Mouse (Mus musculus) lung, adult 2 months (tissue): ENCODE measurements around the gene Ptprj. TPM values are rescaled to one million over a fixed set of nuclear protein-coding genes. Genes with fewer than 3 reads are reported as not detected.
"Not testable (repeated sequence)": the region's sequence is repeated elsewhere in the genome, so short reads cannot be mapped to it uniquely, and the experiment has no call there.

ENCODE experiments used
- DNase-seq: peaks from one replicate; pipeline ENCODE4 v3.0.0; 2022
- H3K4me1 ChIP-seq: fragments of 200-500 bp; 2 replicates; pipeline ENCODE4 v1.6.1; 2011; ENCODE audit warnings: low read length; ENCODE audit not compliant: control insufficient read depth, insufficient read depth
- H3K4me3 ChIP-seq: fragments of 200-500 bp; replicated peaks from 2 replicates; pipeline ENCODE3; 2011; ENCODE audit warnings: low read depth, mild to moderate bottlenecking, control low read depth, low read length; ENCODE audit errors: extremely low read depth
- WGBS: fragments of 180-500 bp; shearing (Covaris S2); methylation state at CpG from one replicate; pipeline ENCODE4 v1.1.7; 2018; 5-methylcytosine and 5-hydroxymethylcytosine counted together
- polyA plus RNA-seq: library from polyadenylated mRNA; depleted of rRNA; stranded (reverse); fragments of >200 nt; gene quantifications from 2 replicates; pipeline ENCODE4 v1.2.3, GENCODE M21; 2012; rRNA removed

The Ptprj gene
- polyA plus RNA-seq, 1 experiment = 16.0 TPM

DNA sequence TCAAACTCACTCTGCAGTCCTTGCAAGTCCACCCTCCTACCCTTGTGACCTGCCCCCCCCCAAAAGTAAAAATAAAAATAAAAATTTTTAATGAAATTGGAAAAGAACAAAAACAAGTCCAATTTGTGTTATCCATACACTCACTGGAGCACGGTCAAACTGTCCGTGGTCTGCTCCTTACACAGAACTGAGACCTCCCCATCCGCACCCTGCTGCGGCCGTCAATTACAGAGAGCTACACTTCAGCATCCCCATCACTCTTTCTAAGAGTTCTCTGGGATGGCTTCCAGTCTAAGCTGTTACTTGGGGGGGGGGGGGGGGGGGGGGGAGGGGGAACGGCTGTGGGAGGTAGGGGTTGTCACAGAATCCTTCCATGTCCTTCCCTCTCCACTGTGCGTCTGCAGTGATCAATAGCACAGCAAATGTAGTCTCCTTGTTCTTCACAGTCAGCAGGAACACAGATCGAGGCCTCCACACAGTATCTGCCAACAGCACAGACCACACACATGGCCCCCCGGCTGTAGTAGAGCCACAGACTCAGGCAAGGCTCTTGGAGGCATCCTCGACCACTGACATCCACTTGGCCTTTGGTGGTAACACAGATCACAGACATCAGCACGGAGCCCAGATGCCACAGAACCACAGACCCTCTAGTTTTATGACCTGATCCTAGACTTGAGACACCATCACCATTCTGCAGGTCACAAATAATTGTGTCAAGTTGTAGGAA is 151.3 kb downstream of the Ptprj start:
- 67% methylated on average over 1 of the region's 11 CpGs for WGBS

GRCm38 (mm10) chr2:90424937-90425336 is 155.5 kb downstream of the Ptprj start:
- no CpG with 5 or more reads among the region's 4 CpGs for WGBS
- not testable (repeated sequence) for DNase-seq, H3K4me1 ChIP-seq, H3K4me3 ChIP-seq

More for the DNA sequence above, 151.3 kb downstream of the Ptprj start:
- DNase-seq, H3K4me3 ChIP-seq, H3K4me1 ChIP-seq: not testable (repeated sequence)

DNA sequence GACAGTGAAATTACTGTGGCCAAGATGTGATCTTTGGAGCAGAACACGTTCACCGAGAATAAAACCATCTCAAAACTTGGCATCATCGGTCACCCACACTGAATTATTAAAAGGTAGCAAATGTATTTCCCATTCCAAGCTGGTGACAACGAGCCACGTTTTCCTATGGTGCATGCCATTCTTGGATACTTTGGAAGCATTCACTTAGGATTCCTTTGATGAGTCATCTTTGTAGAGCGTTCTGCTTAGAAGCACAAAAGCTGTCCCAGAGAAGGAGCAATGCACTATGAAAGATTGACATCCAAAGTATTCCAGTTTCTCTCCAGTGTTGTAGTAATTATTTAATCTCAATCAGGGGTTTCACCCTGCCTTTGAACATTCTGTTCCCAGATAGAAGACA is 158.2 kb downstream of the Ptprj start:
- not testable (repeated sequence) for DNase-seq, H3K4me1 ChIP-seq, H3K4me3 ChIP-seq
- 77% methylated on average over 6 of the region's 6 CpGs for WGBS

DNA sequence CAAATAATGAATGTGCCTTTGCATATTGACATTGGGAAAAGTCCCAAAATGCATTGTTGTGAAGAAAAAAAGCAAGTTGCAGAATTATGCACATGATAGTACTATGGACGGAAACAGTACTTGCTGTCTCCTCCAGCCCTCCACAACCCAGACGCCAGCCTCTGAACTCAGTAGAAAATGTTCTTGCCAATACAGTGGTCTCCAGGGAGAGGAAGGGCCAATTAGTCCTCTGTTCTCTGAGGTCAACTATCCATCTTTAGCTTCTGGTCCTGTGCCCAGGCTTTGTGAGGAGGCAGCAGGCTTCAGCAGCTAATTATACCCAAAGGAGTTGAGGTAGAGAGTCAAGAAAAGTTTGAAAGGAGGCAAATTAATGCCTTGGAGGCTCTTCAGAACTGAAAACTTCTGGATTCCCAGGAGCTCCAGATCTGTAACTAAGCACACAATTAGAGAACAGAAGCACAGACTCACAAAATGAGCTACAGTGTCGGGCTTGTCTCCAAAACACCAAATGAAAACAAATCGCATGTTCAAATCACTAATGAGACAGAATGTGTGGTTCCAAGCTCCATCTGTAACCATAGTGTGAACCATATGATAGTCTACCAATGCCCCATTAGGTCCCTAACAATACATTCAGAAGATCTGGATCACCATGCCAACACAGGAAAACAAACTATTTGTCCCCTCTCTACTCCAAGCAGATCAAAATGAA is 166.2 kb downstream of the Ptprj start:
- H3K4me3 ChIP-seq, H3K4me1 ChIP-seq, DNase-seq: not testable (repeated sequence)
- 73% methylated on average over 4 of the region's 4 CpGs for WGBS

- not testable (repeated sequence) for H3K4me1 ChIP-seq
Observed at GRCm38 (mm10) chr2:90398633-90399107, 181.8 kb downstream of the Ptprj start, which contains the start of gene Olfr1274-ps. Olfr1274-ps (plus strand) TSS chr2:90398683.

More at GRCm38 (mm10) chr2:90398633-90399107, 181.8 kb downstream of the Ptprj start, which contains the start of gene Olfr1274-ps:
- not testable (repeated sequence) for H3K4me3 ChIP-seq, DNase-seq
- WGBS = 73% methylated on average over 5 of the region's 7 CpGs

Other genes with a start within 250 kb of the Ptprj start
- not detected in 2 replicates for gene Olfr1274-ps, start 182.0 kb downstream of the Ptprj start, polyA plus RNA-seq
- 4.6 and 7.7 TPM in 2 replicates for gene Nup160, start 96.6 kb upstream of the Ptprj start, polyA plus RNA-seq
- 28.4 and 43.3 TPM in 2 replicates for gene Fnbp4, start 164.7 kb upstream of the Ptprj start, polyA plus RNA-seq
- gene Agbl2, start 202.1 kb upstream of the Ptprj start, polyA plus RNA-seq = 3.5 and 5.0 TPM in 2 replicates